Mouse (Mus musculus): ENCODE measurements around the gene Obscn.
A peak's percentile ranks its signal among the peaks of the same experiment; 100 is the strongest.
"Not testable (repeated sequence)": the region's sequence is repeated elsewhere in the genome, so short reads cannot be mapped to it uniquely, and the experiment has no call there.

The Obscn gene

DNA sequence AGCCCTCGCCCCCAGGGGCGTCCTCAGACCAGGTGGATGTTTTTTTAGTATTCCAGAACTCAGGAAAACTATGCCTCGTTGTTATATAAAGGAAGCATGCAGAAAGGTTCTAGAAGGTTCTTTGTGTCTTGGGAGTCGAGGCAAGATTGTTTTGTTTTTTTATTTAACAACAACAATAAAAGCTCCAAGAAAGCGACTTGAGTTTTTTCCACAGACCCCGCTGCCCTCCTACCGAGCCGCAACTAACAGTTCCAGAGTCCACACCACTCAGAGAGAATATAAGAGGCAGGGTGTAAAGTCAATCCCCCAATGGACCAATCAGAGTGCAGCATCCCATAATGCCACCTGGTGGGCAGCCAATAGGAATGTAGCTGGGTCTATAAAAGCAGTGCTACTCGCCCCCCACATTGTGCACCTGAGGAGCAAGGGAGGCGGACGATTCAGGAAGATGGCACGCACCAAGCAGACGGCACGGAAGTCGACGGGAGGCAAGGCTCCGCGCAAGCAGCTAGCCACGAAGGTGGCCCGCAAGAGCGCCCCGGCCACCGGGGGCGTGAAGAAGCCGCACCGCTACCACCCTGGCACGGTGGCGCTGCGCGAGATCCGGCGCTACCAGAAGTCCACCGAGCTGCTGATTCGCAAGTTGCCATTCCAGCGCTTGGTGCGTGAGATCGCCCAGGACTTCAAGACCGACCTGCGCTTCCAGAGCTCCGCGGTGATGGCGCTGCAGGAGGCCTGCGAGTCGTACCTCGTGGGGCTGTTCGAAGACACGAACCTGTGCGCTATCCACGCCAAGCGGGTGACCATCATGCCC lies 174.6 kb downstream of the Obscn start:
- DNase-seq (ENCODE audit: low spot score in 2 of 2): no peak

DNA sequence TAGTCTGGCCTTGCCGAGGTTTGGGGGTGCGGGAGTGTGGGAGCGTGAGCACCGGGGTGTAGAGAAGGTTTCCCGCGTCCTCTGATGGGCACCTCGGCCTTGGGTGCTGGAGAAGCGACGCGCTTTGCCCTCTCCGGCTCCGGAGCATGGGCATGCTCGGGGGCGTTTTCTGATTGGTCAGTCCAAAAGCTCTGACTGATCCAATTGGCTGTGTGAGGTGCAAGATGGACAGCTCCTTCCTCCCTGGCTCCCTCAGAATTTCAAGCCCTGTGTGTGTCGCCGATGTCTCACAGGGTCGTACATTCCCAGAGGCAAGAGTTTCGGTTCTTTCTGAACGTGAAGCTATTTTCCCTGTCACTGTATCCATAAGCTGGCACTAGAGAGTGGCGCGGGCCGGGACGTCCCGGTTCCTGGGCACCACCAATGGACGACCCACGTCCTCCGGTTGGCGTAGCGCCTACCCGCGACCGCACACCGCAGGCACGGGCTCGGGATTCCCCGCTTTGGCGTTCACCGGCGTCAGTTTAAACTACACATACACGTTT lies 176.2 kb downstream of the Obscn start:
- DNase-seq (ENCODE audit: low spot score in 2 of 2): peak; percentile 84 to 85

DNA sequence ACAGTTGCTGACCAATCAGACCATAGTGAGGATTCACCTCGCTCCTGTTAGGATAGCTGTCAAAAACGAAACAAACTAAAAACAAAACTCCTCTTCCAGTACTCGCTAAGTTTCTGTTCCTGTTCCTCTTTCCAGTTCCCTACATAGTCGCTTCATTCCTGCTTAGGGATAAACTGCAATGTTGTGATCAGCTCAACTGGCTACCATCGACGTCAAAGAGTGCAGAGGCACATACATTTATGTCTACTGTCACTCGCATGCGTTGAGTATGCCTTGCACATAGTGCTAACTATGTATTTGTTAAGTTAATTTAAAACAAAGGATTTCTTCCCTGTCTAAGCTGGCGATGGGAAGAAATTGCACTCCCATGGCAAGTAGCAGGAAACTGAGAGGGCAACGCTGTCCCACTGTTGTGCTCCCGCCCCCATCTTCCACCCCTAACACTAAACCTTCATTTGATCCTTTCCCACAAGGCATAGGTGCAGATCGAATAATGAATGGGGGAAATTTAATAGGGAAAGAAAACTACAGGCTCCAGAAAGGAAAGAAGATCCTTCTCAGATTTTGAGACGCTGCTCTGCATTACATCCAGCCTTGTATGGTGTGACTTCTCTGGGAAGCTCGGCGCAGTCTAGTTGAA lies 176.9 kb downstream of the Obscn start:
- DNase-seq (ENCODE audit: low spot score in 2 of 2): no peak

DNA sequence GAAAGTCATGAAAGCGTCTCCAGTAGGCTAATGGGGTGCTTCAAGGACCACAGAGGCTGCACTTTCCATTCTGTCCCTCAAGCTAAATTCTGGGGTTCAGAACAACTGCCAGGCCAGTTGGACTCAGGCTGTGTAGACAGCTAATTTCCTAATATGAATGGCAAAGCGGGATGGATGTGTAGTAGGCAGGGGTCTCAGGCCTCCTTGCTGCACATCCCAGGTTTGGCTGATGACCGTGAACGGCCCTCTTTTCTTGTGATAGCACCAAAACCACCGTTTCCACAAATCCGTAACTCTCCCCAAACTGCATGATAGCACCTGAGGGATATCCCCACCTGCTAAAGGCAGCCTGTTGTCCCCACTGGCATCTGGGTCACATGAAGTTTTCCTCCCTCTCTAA lies 177.7 kb downstream of the Obscn start:
- DNase-seq (ENCODE audit: low spot score in 2 of 2): no peak

DNA sequence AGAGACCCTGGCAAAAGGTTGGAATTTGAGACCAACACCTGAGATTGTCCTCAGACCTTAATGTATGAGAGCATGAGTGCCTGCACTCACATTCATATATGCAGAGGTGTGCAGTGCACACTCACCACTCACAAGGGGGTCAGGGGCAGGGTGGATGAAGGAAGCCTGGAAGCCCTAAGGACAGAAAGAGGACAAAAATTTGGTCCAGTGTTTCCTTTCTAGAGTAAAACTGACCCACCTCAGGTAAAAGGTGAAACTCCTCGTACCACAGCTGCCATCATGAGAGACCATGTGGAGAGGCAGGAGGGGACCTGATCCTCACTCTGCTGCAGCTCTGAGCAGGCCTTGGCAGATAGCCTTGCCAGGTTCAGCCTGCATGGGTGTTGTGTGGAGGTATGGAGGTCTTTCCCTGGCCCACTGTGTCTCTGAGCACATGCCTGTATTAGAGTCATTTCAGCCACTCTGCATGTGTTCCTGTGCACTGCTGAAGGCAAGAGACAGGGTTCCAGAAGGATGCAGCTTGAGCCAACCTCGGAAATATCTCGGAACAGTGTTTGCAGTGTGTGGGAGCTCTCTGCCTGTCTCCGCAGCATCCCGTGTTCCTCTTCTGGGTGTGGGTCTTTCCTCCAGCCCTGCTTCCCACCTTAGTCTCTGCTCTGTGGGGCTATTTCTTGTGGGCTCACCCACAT lies 178.8 kb downstream of the Obscn start:
- no peak for DNase-seq (ENCODE audit: low spot score in 2 of 2)

DNA sequence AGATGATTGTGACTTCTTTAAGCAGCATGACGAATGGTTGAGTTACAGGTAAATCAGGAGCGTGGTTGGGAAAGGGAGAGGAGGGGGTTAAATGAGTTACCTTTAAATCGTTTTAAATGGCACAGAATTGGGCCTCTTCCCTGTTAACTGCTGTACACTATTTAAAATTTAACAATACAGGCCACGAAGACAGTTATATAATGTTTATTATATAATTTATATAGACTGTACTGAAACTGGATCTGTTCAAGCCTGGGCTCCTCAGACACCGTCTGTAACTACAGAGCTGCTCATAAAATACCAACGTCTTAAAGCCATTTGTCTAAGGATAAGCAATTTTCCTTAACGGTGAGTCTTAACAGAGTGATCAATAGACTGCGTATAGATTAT lies 180.3 kb downstream of the Obscn start:
- DNase-seq (ENCODE audit: low spot score in 2 of 2): no peak

DNA sequence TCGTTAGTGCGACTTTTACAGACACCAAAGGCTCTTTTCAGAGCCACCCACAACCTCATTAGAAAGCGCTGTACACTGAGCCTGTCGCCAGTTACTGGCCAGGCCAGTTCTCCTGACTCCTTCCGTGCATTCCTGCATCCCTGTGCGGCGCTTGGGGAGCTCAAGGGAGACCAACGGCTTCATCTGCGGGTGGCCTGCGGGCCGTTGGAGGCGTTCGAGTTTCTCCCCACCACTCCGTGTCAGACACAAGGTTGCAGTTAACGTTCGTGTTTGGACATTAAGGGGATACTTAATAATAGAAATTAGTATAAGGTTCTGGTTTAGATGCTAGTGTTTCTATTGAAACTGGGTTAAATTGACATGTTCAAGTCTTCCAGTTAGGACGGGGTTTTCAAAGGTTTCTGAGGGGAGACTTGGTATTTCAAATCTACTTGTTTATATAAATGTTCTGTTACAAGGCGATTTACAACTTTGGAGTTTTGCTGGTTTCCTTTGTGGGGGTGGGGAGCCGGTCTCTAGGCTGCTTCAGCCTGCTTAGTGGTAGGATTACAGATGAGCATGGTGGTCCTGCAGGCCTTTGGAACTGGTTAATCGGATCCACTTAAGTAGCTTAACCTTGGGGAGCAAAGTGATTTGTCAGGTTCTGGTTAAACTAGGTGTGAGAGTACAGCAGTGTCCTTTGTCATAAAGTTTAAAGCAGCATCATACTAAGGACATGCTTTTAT lies 180.9 kb downstream of the Obscn start:
- DNase-seq (ENCODE audit: low spot score in 2 of 2): no peak

DNA sequence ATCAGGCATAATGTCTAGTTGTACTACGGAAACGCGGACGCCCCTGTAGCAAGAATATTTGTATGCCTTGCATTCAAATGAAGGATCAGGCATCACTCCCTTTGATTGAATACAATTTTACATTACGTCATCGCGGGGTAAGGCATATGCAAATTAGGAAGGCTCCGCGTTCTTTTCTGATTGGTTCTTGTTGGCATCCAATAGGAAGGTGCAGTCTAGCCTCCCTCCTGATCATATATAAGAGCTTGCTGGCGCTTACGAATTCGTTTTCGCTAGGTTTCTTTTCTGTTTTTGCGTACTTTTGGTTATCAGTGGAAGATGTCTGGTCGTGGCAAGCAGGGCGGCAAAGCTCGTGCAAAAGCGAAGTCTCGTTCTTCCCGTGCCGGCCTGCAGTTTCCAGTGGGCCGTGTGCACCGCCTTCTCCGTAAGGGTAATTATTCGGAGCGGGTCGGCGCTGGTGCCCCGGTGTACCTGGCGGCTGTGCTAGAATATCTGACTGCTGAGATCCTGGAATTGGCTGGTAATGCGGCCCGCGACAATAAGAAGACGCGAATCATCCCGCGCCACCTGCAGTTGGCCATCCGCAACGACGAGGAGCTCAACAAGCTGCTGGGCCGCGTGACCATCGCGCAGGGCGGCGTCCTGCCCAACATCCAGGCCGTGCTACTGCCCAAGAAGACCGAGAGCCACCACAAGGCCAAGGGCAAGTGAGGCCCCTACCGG lies 181.6 kb downstream of the Obscn start, which contains the start of the genes Hist3h2a and Trim17:
TSS of gene Hist3h2a (plus strand) at position 266 of the 723 bp plus-strand sequence.
TSS of gene Trim17 (plus strand) at position 266 of the 723 bp plus-strand sequence.
- peak; percentile 86 to 90 for DNase-seq (ENCODE audit: low spot score in 2 of 2)

DNA sequence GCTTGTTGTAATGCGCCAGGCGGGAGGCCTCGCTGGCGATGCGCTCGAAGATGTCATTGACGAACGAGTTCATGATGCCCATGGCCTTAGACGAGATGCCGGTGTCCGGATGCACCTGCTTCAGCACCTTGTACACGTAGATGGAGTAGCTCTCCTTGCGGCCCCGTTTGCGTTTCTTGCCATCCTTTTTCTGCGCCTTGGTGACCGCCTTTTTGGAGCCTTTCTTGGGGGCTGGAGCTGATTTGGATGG lies 182.1 kb downstream of the Obscn start:
- DNase-seq (ENCODE audit: low spot score in 2 of 2): not testable (repeated sequence)

DNA sequence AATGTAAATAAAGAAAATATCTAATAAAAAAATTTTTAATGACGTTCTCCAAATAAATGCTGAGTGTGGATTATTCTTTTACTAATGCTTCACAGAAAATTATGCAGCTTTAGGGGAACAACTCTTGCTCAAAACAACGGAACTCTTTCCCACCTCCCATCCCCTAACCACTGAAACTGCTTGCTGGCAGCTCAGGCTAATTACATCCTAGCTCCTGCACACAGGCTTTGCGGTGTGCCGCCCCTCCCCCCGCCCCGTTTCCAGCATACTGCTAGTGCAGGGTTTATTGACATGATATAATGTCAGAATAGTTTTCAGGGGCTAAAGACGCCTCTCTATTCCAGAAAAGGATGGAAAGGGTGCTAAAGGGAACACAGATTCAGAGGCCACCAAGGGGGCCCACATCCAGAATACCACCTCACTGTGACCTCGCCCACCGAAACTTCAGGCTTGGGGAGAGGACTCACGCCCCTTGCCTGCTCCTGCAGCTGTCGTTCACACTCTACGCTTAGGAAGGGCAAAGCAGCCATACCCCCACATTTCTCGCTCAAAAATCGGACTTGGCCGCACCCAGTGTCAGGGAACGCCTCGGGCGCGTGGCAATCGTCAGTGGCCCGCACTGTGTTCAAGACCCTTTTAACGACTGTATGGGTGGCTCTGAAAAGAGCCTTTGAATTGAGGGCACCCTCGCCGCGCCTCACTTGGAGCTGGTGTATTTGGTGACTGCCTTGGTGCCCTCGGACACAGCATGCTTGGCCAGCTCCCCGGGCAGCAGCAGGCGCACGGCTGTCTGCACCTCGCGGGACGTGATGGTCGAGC lies 182.6 kb downstream of the Obscn start:
- no peak for DNase-seq (ENCODE audit: low spot score in 2 of 2)

DNA sequence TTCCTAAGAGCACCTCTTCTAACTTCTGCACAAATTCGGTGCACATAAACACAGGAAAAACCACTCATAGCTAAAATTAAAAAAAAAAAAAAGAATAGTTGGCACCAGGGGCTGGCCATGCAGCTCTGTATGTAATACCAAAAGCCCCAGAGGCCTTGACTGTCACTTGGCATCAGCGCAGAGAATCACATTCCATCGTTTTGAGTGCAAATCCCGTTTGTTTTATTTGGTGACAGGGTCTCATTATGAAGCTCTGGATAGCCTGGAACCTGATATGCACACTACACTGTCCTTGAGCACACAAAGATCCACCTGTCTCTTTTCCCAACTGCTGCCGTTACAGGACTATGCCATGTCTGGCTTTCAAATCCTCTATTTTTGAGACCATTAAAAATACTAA lies 185.0 kb downstream of the Obscn start:
- no peak for DNase-seq (ENCODE audit: low spot score in 2 of 2)

DNA sequence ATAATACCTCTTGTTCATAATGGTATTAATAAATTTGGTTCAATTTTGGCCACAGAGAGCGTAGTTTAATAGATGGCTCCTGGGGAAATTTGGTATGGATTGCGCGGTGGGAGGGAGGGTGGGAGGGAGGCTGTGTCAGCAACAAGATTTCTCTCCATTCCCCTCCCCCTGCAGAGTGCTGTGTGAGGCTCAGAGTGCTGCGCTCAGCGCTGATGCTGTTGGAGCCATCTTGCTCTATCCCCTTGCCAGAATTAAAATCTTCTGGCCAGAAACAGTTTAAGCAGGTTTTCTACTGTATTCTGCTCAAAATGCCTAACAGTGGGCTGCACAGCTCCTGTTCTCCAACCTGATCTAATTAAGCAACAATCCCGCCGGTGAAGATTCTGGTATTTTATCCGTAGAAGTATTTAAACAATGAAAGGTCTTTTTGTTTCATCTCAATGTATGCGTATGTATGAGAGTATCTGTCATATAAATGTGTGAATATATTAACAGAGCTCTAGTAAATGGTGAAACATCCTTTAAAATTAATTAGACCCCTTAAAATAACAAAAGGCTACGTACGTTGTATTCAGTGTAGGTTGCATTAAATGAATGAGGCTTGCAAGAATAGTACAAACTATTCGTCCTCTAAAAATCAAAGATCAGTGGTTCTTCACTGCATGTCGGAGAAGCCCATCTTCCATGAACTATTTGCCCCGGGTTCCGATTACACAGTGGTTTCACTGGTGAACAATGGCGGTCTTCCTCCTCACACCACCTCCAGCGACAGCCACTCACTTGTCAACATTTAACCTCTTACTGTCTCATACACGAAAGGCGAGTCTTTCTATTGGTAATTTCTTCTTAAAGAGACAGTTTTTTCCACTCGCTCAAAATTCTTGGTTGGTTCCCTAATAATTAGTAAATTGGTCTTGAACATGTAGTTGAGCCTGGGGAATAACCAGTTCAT lies 186.4 kb downstream of the Obscn start:
- DNase-seq (ENCODE audit: low spot score in 2 of 2): no peak

DNA sequence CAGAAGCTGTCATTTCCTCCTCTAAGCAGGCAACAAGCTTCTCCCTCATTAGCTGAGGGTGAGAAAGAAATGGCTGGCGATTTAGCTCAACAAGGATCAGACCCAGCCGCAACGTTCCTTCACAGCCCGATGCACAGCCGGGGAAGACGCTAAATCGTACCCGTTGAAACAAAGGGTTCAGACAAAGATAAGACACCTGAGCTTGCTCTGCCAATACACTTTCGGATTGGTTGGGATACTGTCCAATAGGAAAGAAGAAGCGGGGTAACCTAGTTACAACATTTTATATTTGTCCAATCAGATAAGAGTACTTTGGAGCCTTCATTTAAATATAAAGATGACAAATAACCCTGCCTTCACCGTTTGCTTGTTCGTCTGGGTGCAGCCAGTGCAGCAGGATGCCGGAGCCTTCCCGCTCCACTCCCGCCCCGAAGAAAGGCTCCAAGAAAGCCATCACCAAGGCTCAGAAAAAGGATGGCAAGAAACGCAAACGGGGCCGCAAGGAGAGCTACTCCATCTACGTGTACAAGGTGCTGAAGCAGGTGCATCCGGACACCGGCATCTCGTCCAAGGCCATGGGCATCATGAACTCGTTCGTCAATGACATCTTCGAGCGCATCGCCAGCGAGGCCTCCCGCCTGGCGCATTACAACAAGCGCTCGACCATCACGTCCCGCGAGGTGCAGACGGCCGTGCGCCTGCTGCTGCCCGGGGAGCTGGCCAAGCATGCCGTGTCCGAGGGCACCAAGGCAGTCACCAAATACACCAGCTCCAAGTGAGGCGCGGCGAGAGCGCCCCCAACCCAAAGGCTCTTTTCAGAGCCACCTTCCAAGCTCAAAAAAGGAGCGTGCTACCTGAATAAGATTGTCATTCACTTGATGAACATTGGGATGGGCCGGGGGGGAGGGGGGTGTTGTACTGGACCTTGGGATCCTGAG lies 187.4 kb downstream of the Obscn start, which contains the start of gene Hist3h2ba:
TSS of gene Hist3h2ba (plus strand) at position 379 of the 938 bp plus-strand sequence.
- peak; percentile 49 to 50 for DNase-seq (ENCODE audit: low spot score in 2 of 2)

DNA sequence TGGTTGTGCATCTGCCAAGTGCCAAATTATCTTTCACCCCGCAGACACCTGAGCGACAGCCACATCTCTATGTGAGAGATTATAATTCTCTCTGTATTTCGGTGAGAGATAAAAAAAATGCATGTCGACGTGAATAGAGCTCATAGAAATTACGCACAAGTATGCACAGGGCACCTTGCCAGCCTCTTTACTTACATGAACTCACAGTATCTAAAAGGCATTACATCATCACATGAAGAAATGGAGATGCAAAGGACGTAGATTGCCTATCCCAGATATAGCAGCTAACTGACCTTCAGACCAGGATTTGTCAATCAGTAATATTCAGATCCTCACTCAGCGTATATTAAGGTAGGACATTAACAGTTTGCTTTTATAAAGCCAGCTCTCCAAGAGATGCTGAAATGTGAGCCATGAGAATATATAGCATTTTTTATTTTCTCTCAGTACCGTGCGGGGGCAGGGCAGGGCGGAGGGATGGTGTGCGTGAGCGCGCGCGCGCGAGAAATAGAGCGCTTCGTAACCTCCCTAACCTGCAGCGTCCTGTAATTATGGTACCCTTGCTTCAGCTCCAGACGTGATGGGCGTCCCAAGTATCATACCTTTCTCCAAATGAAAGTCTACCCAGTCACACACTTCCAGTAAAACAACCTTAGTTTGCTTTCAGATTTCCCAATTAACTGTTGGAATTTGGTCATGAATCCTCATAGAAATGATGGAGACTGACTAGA lies 188.2 kb downstream of the Obscn start:
- no peak for DNase-seq (ENCODE audit: low spot score in 2 of 2)

DNA sequence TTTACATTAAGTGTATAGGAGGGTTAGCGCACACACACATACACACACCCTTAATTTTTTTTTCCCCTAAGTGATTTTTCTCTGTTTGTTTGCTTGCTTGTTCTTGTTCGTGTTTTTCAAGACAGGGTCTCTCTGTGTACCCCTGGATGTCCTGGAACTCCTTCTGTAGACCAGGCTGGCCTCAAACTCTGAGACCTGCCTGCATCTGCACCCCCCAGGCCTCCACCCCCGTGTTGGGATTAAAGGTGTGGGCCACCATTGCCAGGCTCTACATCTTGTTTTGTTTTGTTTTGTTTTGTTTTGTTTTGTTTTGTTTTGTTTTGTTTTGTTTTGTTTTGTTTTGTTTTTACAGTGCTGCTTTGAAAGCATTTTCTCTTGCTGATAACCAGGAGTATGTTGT lies 188.9 kb downstream of the Obscn start:
- no peak for DNase-seq (ENCODE audit: low spot score in 2 of 2)

Data from natural killer cell, adult 2 months (primary cell).